Mouse (Mus musculus) ovary, postnatal 36 days (tissue): ENCODE measurements at regions not wholly inside any gene's neighbourhood (a gene's known extent, or its start where the extent isn't known, plus 50 kb on each side); places are given as distances from the start of the nearest gene placed in this dataset.

Experiments used
- DNase-seq: peaks from one replicate; pipeline ENCODE4 v3.0.0; 2022; ENCODE audit warnings: low spot score, mixed read lengths

DNA sequence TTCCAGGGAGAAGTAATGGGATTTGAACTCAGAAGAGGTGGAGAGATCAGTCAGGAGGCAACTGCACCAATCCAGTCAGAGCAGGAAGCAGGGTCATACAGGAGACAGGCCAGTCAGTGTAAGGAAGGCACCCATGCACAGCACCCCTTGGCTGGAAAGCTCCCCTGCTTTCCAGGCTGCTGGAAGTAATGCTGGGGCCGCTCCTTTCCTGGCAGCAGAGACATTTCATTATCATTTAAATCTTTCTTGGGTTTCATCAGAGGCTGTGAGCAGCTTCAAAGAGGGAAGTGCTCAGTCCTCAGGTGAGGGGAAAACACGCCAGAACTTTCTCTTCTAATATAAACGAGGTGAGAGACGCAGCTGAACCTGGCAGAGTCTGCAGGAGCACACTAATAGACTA is 109.1 kb upstream of the Syt13 start:
- DNase-seq, result no peak

DNA sequence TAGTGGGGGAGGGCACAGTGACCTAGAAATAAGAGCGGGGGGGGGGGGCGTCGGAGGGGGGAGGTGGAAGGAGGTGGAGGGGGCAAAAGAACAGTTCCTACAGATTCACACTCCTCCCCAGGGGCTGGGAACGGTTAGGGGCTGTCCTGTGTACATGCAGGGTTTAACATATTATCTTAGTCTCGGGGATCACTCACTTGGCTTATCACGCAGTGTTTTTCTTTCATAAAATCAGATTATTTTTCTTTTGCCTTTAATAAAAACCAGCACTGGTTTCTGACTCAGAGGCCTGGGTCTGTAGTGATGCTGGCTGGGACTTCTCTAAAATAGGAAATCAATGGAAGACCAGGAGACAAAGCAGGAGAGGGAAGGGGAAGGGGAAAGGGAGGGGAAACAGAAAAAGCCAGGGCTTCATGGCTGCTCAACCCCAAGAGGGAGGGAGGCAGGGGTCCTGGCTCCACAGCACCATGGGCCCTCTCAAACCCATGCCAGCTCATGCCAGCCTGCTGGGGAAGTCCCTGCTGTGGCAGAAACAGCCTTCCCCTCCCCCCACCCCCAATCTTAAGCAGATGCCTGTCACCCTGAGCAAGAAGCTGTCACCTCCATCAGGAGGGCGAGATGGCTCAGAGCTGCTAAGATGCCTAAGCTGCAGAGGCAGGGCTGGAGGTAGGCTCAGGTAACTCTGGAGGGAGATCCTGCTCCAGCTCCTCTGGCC is 108.3 kb upstream of the Syt13 start:
- DNase-seq, result no peak

DNA sequence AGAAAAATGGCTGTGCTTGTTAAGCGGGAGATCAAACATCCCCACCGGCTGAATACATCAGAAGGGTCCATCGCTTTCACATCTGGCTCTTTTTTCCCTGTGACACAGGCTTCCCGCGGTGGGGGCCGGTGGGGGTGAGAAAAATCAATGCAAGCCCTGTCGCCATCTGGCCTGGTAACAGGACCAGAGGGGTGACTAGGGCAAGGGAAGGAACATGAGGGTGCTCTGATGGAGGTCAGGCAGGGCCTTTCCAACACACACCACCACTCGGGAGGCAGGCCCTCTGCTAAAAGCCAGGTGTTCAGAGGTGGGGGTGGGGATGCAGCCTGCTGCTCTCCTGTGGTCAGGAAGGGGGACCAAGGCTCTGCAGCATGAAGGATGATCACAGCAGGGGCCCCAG is 107.5 kb upstream of the Syt13 start:
- no peak for DNase-seq

DNA sequence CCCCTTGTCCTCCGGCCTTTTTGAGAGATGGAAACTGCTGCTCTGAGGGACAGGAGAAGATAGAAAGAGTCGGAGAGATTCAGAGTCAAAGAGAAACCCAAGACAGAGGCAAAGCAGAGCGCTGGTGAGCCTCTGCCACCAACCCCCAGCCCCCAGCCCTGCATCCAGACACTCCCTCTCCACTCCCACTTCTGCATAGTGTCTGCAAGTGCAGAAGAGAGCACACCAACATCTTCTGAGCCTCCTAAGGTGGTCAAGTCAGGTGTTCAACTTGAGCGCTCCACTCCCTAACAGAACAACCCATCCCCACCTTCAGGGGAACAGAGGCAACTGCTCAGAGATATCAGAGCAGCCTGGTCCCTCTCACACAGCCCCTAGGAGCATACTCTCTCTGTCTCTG is 106.8 kb upstream of the Syt13 start:
- no peak for DNase-seq

DNA sequence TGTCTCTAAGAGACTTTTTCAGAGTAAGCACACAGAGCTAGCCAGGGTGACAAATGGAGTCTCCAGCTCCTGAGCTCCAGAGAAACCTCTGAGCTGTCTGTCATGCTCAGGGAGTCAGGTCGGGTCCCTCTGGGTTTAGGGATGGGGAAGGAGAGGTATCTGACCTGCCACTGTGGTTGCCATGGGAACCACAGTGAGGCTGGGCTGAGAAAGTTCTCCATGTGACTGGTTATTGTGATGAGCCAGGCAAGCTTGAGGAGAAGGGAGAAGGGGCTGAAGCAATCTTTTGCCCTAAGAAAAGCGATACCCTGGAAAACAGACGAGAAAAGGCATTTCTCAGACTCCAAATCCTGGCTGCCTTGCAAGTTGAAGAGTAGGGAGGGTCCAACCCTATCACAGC is 105.7 kb upstream of the Syt13 start:
- DNase-seq, result no peak

DNA sequence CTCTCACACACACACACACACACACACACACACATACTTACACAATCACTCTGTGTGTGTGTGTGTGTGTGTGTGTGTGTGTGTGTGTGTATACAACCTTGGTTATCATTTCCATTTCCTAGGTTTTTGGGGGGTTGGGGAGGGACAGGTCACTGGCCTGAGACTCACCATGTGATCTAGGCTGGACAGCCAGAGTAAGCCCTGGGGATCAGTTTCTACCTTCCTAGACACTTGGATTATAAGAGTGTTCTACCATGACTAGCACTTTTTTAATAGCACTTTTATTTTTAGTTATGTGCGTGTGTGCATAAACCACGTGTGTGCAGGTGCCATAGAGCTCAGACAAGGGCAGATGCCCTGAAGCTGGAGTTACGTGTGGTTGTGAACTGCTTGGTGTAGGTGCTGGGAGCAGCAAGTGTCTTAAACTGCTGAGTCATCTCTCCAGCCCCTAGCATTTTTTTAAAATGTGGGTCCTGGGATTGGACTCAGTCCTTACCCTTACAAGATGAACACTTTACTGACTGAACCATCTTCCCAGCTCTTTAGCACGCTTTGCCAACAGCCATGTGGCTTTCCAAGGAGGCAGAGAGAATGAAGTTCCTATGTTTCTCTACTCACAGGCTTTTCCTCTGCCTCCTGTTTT is 105.1 kb upstream of the Syt13 start:
- DNase-seq, result no peak

DNA sequence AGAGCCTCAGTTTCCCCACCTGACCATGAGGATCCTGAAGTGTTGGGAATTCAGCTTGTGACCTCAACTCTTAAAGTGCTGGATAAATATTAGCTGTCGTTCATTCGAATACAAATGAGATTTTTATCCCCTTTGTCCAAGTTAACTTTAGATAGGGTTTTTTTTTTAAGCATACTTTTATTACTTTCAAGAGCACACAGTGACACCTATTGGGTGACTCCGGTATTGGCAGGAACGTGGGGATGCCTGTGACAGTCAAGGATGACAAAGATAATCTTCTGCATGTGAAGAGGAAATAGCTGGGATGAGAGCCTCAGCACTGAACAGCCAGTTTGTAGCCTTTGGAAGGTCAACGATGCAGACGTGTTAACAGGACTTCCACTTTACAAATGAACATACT is 103.9 kb upstream of the Syt13 start:
- peak; percentile 31 for DNase-seq

DNA sequence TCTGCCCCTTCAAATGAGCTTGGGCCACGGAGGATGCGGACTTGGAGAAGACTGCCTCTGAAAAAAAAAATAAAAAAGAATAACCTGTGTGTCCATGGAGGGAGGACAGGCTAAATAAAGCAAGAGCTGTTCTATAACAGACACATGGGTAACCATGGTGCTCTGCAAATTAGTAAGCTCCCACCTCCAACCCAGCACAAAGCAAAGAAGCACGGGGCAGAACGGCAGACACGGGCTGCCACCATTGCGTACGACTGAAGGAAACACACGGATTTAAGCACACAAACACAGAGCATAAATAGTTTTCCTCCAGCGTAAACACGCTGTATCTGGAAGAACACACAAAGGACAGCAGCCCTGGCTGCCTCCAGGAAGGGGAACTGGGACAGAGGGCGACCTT is 101.9 kb upstream of the Syt13 start:
- DNase-seq, result no peak

DNA sequence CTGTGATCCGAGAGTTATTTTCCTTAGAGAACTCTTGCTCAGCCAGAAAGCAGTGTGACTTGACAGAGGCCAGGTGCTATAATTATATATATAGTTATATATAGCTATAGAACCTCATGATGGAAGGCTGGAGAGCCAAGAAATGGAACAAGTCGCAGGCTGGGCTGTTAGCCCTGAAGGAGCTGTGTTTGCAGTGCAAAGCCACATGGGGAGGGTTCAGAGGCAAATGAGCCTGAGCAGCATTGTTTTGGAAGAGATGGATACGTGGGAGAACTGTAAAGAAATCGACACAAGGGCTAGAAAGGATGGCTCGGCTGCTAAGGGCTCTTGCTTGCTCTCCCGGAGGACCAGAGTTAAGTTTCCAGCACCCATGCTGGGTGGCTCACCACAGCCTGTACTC is 95.3 kb upstream of the Syt13 start:
- DNase-seq, result no peak

DNA sequence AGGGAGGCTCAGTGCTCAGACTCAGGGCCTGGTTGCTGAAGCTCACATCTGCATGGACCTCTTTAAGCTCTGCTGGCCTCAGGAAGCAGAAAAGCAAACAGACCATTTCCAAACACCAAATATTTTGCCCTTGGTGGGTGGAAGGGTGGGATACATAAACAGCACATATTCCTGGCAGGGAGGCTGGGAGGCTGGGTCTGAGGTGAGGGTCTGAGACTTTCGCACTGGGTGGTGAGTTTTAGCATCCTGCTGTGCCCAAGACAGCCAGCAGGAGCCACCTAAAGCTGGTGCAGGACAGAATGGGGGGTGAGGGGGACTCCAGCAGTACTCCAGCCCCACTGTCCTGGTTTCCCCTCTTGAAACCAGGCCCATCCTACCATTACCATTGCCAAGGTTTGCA is 90.6 kb upstream of the Syt13 start:
- no peak for DNase-seq

DNA sequence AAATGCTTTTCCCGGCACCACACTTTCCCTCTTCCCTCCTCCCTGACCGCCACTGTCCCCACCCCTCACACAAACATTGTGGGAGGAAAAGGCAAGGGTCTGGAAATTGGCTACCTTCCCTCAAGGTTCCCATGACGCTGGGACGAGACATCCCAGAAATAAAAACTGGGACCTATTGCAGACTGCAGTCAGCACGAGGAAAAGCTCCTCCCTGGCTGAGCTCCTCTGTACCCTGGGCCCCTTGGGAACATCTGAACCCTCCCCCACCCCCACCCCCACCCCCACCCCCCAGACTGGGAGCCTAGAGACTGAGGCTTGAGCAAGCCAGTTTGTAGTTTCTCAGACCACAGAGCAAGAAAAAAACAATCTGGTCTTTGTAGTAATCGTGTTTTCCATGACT is 89.5 kb upstream of the Syt13 start:
- no peak for DNase-seq

DNA sequence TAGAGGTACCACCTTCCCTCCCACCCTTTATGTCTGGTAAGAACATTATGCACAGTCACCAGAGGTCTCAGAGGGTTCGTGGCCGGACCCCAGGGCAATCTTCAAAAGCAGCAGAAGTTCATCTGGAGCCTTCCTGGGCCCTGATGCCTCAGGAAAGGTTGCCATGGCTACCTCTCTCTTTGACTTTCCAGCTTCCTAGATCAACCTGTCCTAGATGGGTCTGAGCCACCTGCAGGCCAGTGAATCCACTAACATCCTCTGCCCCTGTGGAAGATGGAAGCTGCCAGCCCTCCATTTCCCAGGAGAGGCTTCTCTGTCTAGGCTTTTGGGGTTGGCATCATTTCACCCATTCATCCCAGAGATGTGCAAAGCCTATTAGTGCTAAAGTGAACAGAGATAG is 84.8 kb upstream of the Syt13 start:
- DNase-seq, result no peak

DNA sequence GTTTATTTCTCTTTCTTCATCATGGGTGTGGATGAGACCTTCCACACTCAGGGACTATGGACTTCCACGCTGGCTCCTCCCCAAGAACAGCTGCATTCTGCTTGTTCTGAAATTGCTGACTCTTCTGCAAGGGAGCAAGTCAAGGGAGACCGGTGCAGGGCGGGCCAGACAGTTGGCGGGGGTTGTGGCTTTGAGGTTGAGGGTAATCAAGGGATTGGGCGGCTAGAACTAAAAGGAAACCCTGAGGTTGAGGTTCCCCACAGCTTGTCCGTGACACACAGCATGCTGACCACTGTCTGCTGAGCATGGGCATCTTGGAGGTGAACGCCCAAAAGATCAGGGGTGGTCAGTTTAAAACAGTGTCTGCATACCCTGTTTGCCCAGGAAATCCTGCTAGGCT is 83.1 kb upstream of the Syt13 start:
- no peak for DNase-seq

DNA sequence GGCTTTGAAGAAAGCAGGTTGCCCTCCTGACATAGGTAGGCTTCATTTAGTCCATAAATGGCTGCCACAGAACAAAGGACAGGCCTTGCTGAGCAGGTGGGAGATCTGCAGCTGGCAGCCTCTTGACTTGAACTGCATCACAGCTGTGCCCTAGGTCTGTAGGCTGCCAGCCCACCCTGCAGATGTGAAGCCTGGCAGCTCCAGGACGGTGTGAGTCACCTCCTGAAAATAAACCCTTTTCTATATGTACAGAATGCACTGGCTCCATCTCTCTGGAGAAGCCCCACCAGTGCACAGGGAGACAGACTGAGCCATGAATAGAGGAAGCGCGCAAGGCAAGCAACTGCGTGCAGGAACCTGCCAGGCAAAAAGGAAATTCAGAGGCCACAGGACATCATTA is 78.7 kb upstream of the Syt13 start:
- no peak for DNase-seq

DNA sequence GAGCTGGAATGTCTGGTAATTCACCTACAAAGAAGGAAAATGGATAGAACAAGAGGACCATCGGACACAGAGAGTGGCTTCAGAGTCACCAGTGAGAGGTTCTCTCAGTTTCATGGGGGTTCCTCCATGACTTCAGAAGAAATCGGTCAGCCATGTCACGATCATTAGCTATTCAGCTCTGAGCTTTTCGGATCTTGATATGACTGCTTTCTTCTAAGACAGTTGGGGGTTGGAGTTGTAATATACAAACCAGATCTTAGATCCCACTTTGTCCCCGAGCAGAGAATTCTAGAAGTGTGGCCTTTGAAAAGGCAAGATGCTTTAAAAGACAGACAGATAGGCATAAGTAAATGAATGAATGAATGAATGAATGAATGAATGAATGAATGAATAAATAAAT is 76.9 kb upstream of the Syt13 start:
- no peak for DNase-seq

DNA sequence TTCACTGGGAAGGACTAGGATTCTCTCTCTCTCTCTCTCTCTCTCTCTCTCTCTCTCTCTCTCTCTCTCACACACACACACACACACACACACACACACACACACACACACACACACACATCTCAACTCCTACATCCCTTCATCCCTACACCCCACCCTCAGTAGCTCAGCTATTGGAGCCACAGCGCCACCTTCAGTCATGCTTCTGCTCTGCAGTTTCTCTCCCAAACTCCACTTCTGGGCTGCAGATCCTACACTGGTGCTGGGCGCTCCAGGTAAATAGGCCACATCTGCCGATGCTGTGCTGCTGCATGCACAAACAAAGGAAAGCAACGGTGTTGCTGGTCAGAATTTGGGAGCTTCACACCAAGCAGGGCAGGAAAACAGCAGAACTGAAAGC is 74.9 kb upstream of the Syt13 start:
- peak; percentile 50 for DNase-seq

DNA sequence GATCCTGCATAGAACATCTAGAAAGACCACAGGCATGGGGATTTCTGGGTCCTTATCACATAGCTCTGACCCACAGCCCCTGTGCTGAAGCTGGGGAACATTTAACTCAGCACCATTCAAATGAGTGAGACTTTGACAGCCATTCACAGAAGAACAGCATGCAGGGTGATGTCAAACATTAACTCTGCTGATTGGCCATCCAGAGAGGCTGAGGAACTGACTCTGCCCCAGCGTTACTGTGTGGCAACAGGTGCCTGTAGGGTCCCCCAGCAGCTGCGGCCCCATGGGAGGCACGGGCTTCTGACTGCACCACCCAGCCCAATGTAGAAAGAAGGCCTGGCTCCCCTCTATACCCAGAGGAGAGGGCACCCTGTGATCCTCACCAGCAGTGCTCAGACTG is 73.3 kb upstream of the Syt13 start:
- no peak for DNase-seq

DNA sequence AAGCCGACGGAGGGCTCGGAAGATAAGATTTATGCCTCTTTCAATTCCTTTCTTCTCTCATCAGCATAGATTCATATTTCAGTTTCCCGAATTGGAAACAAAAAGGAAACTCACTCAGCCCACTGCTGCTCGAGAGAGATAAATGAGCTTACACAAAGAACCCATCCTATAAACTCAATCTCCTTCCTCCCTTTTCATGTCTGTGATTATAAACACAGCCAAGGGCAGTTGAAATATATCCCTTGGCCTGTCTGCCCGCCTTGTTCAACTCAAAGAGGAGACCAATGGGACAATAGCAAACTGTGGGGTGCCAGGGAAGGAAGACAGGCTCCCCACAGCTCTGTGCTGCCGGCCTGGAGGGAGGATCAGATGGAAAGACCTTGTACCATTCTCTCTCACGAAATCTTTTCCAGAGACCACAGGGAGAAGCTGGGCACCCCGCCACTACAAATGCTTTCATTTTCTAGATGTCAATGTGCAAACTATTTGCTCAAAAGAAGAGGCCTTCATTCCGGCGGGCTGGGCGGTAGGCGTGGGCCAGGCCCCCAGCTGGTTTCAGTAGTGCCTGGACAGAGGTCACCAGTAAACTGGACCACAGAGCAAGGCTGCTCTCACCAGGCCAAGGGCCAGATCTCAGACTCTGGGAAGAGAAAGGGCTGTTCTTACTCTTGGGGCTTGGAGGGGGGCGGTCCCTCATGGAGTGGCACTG is 69.7 kb upstream of the Syt13 start:
- peak; percentile 65 for DNase-seq

DNA sequence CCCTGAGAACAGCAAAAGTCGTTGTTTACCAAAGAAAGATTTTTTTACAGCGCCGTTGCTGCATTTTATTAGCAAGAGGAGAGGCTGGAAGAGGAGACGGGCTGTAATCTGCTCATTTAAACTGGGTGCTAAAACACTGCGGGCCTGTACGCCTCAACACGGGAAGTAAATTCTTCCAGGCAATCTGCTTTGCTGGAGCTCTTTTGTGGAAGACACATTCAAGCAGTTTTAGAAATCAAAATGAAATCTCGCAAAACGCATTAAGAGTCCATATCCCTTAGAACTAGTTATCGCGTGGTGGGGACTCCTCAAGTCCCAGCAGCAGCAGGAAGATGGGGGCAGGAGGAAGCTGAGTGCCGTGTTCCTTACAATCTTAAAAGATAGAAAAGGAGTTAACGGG is 65.9 kb upstream of the Syt13 start:
- no peak for DNase-seq

DNA sequence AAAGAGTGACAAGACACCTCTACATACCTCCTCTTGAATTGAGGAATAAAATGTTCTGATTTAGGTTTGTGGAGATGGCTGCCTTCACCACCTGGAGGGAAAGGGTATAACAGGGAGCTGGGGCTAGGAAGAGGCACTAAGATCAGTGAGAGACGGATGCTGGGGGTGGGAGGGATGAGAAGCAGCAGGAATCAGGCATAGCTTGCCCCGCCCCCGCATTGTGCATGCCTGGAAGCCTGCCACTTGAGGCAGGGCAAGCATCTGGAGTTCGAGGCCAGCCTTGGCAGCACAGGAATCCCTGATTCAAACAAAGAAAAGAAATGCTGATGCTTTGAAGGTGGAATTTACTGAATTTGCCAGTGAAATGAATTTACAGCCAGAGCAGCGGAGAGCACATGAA is 63.6 kb upstream of the Syt13 start:
- DNase-seq, result no peak

DNA sequence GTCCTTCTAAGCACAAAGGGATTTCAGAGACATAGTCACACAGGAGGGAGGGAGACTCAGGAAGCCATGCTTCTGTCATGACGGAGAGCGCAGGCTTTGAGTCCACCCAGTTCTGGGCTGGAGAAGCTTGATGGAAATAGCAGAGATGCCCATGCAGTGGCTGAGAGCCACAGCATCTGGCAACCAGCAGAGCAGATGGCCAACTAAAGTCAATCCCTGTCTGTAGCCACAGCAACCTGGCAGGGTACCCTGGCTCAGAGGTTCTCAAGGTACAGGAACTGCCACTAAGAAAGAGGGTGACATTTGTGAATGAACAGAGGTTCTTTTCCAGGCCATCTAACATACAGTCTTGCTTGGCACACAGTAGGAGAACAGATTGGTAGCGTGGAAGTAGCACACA is 61.7 kb upstream of the Syt13 start:
- no peak for DNase-seq

DNA sequence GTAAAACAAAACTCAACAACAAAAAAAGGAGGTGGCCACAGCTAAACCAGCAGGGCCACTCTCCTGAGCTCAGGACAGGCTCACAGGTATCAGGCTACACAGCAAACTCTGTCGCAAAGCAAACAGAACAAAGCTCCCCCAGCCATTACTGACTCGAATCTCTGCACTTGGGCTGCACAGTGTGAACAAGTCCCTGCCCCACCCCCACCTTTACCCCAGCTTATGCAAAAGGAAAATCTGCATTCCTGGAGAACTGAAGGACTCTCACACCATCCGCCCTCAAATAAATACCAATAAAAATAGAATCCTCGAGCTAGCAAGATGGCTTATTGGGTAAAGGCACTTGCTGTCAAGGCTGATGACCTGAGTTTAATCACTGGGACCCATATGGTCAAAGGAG is 60.6 kb upstream of the Syt13 start:
- DNase-seq, result no peak

DNA sequence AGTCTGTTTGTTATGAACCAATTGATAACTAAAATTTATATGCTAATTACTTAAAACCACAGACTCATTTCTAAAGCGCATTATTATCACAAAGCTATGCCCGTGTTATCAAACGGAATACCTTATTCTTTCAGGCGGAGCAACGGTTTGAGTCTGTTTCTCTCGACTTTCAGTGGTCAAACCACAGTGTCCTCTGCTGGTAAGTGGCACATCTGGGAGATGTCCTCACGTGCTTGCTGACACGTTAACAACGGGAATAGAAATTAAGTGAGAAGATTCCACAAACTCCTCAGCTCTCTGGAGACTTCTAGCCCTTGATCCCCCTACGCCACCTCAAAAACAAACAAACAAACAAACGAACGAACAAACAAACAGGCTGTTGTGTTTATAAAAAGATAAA is 58.9 kb upstream of the Syt13 start:
- no peak for DNase-seq
